ENCODE assay signal across 10 mouse cellular contexts in genomic region chr15:92521686-92522085, GRCm38 (mm10).
DNase-seq lines count a peak whose midpoint lies in the region; ATAC-seq lines count a peak whose summit lies in the region.
"Had no signal": no experiment of that assay in that cellular context is flagged by ENCODE, and none has a peak within 500 bp of the region (broad histone marks: within the 10 kb centered on the region; RNA-seq: fewer than 3 reads in every experiment).

No protein-coding gene starts in this region.

- peaks cover under 1% of the 10 kb centered on the region; the same call in 1 of the 2 replicates for H3K9me3 ChIP-seq in heart, embryonic 12.5 days (replicated peaks)
- H3K9me3 ChIP-seq in intestine, embryonic 16.5 days (ENCODE audit: control insufficient read depth, low read length): peaks cover 1% of the 10 kb centered on the region; the same call in 1 of the 2 replicates
- no peaks in the 10 kb centered on the region for H3K9me3 ChIP-seq in stomach, embryonic 16.5 days (replicated peaks; ENCODE audit: control insufficient read depth, low read length)
- H3K9me3 ChIP-seq: liver, embryonic 13.5 days had no signal

- no peak overlapping the region; the same call in 1 of the 2 replicates for H3K9ac ChIP-seq in heart, embryonic 12.5 days
- H3K9ac ChIP-seq in intestine, embryonic 16.5 days (ENCODE audit: low read depth, low read length): no peak overlapping the region
- 0 out of 2 replicates have a peak overlapping the region, but pooled peaks have one; percentile 3 for H3K9ac ChIP-seq in stomach, embryonic 16.5 days (ENCODE audit: low read length)
- H3K9ac ChIP-seq: liver, embryonic 13.5 days had no signal

- H3K4me3 ChIP-seq in heart, embryonic 12.5 days: peak overlapping the region; percentile 25
- H3K4me3 ChIP-seq in intestine, embryonic 16.5 days (ENCODE audit: low read length): no peak overlapping the region
- H3K4me3 ChIP-seq in stomach, embryonic 16.5 days (replicated peaks; ENCODE audit: low read length): no peak overlapping the region; the same call in 1 of the 2 replicates
- H3K4me3 ChIP-seq: liver, embryonic 13.5 days had no signal

- peak overlapping the region; percentile 65 for H3K4me2 ChIP-seq in heart, embryonic 12.5 days
- H3K4me2 ChIP-seq in intestine, embryonic 16.5 days (ENCODE audit: low read depth, low read length): peak overlapping the region; percentile 15
- H3K4me2 ChIP-seq in stomach, embryonic 16.5 days (ENCODE audit: low read depth, low read length): peak overlapping the region; percentile 27; the same call in 1 of the 2 replicates
- H3K4me2 ChIP-seq: liver, embryonic 13.5 days had no signal

- no peak overlapping the region for H3K27ac ChIP-seq in heart, embryonic 12.5 days (ENCODE audit: poor library complexity, severe bottlenecking)
- H3K27ac ChIP-seq in intestine, embryonic 16.5 days (ENCODE audit: low read length): no peak overlapping the region
- H3K27ac ChIP-seq in stomach, embryonic 16.5 days (ENCODE audit: low read length): no peak overlapping the region
- H3K27ac ChIP-seq: liver, embryonic 13.5 days had no signal

- no peaks in the 10 kb centered on the region for H3K36me3 ChIP-seq in heart, embryonic 12.5 days
- no peaks in the 10 kb centered on the region for H3K36me3 ChIP-seq in intestine, embryonic 16.5 days (ENCODE audit: control insufficient read depth, insufficient read depth, low read length)
- no peaks in the 10 kb centered on the region for H3K36me3 ChIP-seq in stomach, embryonic 16.5 days (ENCODE audit: control insufficient read depth, insufficient read depth, low read length)
- H3K36me3 ChIP-seq: liver, embryonic 13.5 days had no signal

- peaks cover 4% of the 10 kb centered on the region; the same call in 1 of the 2 replicates for H3K4me1 ChIP-seq in heart, embryonic 12.5 days (replicated peaks)
- H3K4me1 ChIP-seq in intestine, embryonic 16.5 days (ENCODE audit: control insufficient read depth, insufficient read depth, low read length): peaks cover 8% of the 10 kb centered on the region; the same call in 1 of the 2 replicates
- peaks cover 3% of the 10 kb centered on the region; the same call in 1 of the 2 replicates for H3K4me1 ChIP-seq in stomach, embryonic 16.5 days (ENCODE audit: control insufficient read depth, insufficient read depth, low read length)
- H3K4me1 ChIP-seq: liver, embryonic 13.5 days had no signal

- ATAC-seq in heart, embryonic 12.5 days (ENCODE audit: insufficient number of reproducible peaks, low FRiP score): no peak
- no peak for ATAC-seq in intestine, embryonic 16.5 days
- ATAC-seq in stomach, embryonic 16.5 days (ENCODE audit: insufficient read depth, low FRiP score): no peak

- H3K27me3 ChIP-seq in heart, embryonic 12.5 days (replicated peaks): no peaks in the 10 kb centered on the region
- H3K27me3 ChIP-seq in intestine, embryonic 16.5 days (replicated peaks; ENCODE audit: control insufficient read depth, insufficient read depth, low read length): no peaks in the 10 kb centered on the region
- H3K27me3 ChIP-seq in stomach, embryonic 16.5 days (ENCODE audit: control insufficient read depth, insufficient read depth, low read length): no peaks in the 10 kb centered on the region; the same call in 1 of the 2 replicates
- H3K27me3 ChIP-seq: liver, embryonic 13.5 days had no signal

- intact Hi-C loops in heart, postnatal 36 days (cut with DNase I): no loop called here

- no peak for DNase-seq in heart, postnatal 36 days
- peak; percentile 8 for DNase-seq in lung, postnatal 10 days
- no peak for DNase-seq in lung, postnatal 14 days
- no peak for DNase-seq in c-Kit-positive CD71-positive TER-119-positive erythroid progenitor cells, embryonic 14.5 days (ENCODE audit: low spot score)
- no peak for DNase-seq in frontal cortex, postnatal 10 days (ENCODE audit: low spot score in 2 of 2)
- DNase-seq: adrenal gland, adult 8-10 months; liver, embryonic 13.5 days had no signal

- WGBS in heart, embryonic 12.5 days: 8% methylated on average over 7 of the region's 7 CpGs
- 25% methylated on average over 7 of the region's 7 CpGs for WGBS in intestine, embryonic 16.5 days
- WGBS in stomach, embryonic 16.5 days: 21% methylated on average over 7 of the region's 7 CpGs

Comparison
In these comparisons a context has a peak if more than half of its experiments do, and no peak if none do; other contexts are left out.
1. H3K4me2 ChIP-seq: peak in every context shown above with its lines; median percentile 65 in heart, embryonic 12.5 days; 27 in stomach, embryonic 16.5 days; 15 in intestine, embryonic 16.5 days.